Mouse (Mus musculus) limb, embryonic 14.5 days (tissue): ENCODE measurements at regions not wholly inside any gene's neighbourhood (a gene's known extent, or its start where the extent isn't known, plus 50 kb on each side); places are given as distances from the start of the nearest gene placed in this dataset.

ENCODE experiments used
- ATAC-seq: fragments of 200-750 bp; cut with Nextera tagmentation; 2 replicates; pipeline ENCODE4 v1.8.0; 2017; ENCODE audit warnings: low read depth, moderate number of reproducible peaks, moderate TSS enrichment; ENCODE audit not compliant: low FRiP score
- DNase-seq: peaks from one replicate; pipeline ENCODE4 v3.0.0-alpha.2; 2015; ENCODE audit warnings: low spot score
- H3K27ac ChIP-seq: fragments of 300-500 bp; sonication (generic); replicated peaks from 2 replicates; pipeline ENCODE4 v1.5.1; 2014; ENCODE audit warnings: low read depth, mild to moderate bottlenecking, low read length, moderate library complexity, mixed read lengths
- H3K27me3 ChIP-seq: fragments of 300-500 bp; sonication (generic); 2 replicates; pipeline ENCODE4 v1.6.1; 2014; ENCODE audit warnings: low read length, mixed read lengths; ENCODE audit not compliant: control insufficient read depth, insufficient read depth
- H3K36me3 ChIP-seq: fragments of 300-500 bp; sonication (generic); 2 replicates; pipeline ENCODE4 v1.6.1; 2014; ENCODE audit warnings: mild to moderate bottlenecking, low read length, moderate library complexity, mixed read lengths; ENCODE audit not compliant: control insufficient read depth, insufficient read depth
- H3K4me1 ChIP-seq: fragments of 300-500 bp; sonication (generic); 2 replicates; pipeline ENCODE4 v1.6.1; 2014; ENCODE audit warnings: antibody characterized with exemption, low read length, mixed read lengths; ENCODE audit not compliant: control insufficient read depth, insufficient read depth
- H3K4me2 ChIP-seq: fragments of 300-500 bp; sonication (generic); replicated peaks from 2 replicates; pipeline ENCODE4 v1.6.1; 2014; ENCODE audit warnings: low read depth, mild to moderate bottlenecking, low read length, moderate library complexity; ENCODE audit not compliant: severe bottlenecking
- H3K4me3 ChIP-seq: fragments of 300-500 bp; sonication (generic); replicated peaks from 2 replicates; pipeline ENCODE4 v1.5.1; 2014; ENCODE audit warnings: low read length
- H3K9ac ChIP-seq: fragments of 300-500 bp; sonication (generic); 2 replicates; pipeline ENCODE4 v1.6.1; 2014; ENCODE audit warnings: mild to moderate bottlenecking, low read depth, low read length, moderate library complexity; ENCODE audit not compliant: severe bottlenecking
- H3K9me3 ChIP-seq: fragments of 300-500 bp; sonication (generic); 2 replicates; pipeline ENCODE4 v1.6.1; 2016; ENCODE audit warnings: low read length; ENCODE audit not compliant: control insufficient read depth
- POLR2A ChIP-seq: fragments of 200-500 bp; IDR thresholded peaks from 2 replicates; pipeline ENCODE4 v1.8.0; 2012; ENCODE audit warnings: inconsistent platforms, mild to moderate bottlenecking, moderate library complexity, borderline replicate concordance; ENCODE audit not compliant: insufficient read depth, insufficient read length; ENCODE audit errors: extremely low read depth
- WGBS: fragments of 180-500 bp; shearing (Covaris S2); extraction: QIAGEN DNeasy Blood & Tissue Kit; methylation state at CpG from one replicate; pipeline ENCODE4 v1.1.7; 2014; 5-methylcytosine and 5-hydroxymethylcytosine counted together

- ATAC-seq, result no peak
- no peak overlapping the region for H3K4me2 ChIP-seq
- H3K36me3 ChIP-seq, result no peaks in the 10 kb centered on the region
- no peak for TF ChIP-seq POLR2A
- no peak overlapping the region for H3K9ac ChIP-seq
- H3K4me3 ChIP-seq, result no peak overlapping the region
- H3K4me1 ChIP-seq, result no peaks in the 10 kb centered on the region
- H3K27ac ChIP-seq, result no peak overlapping the region
- H3K27me3 ChIP-seq, result no peaks in the 10 kb centered on the region
- 34% methylated on average over 6 of the region's 6 CpGs for WGBS
- DNase-seq, result no peak
- H3K9me3 ChIP-seq, result no peaks in the 10 kb centered on the region
Measured at GRCm38 (mm10) chr10:101415262-101415661, 266.0 kb upstream of the Mgat4c start.

GRCm38 (mm10) chr10:101422562-101422961 is 258.7 kb upstream of the Mgat4c start:
- H3K9me3 ChIP-seq, result no peaks in the 10 kb centered on the region
- H3K4me3 ChIP-seq, result no peak overlapping the region
- no peak overlapping the region for H3K4me2 ChIP-seq
- H3K4me1 ChIP-seq, result no peaks in the 10 kb centered on the region
- H3K9ac ChIP-seq, result no peak overlapping the region
- ATAC-seq (no peak), DNase-seq (no peak)
- no peaks in the 10 kb centered on the region for H3K27me3 ChIP-seq
- no peaks in the 10 kb centered on the region for H3K36me3 ChIP-seq
- 68% methylated on average over 4 of the region's 4 CpGs for WGBS
- no peak for TF ChIP-seq POLR2A
- no peak overlapping the region for H3K27ac ChIP-seq
